ENCODE assay signal across 8 mouse cellular contexts in the genomic region with DNA sequence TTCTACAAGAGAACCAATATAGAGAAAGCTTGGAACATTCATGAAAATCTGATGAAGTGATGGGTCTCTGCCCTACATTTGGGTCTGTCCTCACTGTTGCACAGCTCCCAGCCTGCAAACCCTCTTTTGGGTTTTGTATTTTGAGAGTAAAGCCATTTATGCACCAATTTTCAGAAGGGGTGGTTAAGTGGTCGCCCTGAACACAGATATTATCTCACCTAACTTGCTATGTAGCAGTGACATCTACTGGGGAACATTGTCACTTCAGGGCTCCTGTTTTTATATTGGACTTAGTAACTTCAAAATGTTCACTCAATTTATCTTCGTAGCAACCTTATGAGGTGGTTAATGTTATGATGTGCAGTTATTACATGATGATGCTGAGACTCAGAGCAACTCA.
A peak's percentile ranks its signal among the peaks of the same experiment; 100 is the strongest.
DNase-seq lines count a peak whose midpoint lies in the region; ATAC-seq and TF ChIP-seq lines count a peak whose summit lies in the region.

No protein-coding gene starts in this region.

- no peak overlapping the region for H3K27ac ChIP-seq in kidney, postnatal 0 days

- H3K9ac ChIP-seq in kidney, postnatal 0 days (ENCODE audit: low read depth, low read length), result no peak overlapping the region

- TF ChIP-seq CTCF in kidney, postnatal 0 days (IDR thresholded peaks at IDR 0.05; ENCODE audit: low read depth), result peak; percentile 83

- H3K4me1 ChIP-seq in kidney, postnatal 0 days (replicated peaks; ENCODE audit: insufficient read depth, low read length), result no peaks in the 10 kb centered on the region

- no peaks in the 10 kb centered on the region for H3K9me3 ChIP-seq in kidney, postnatal 0 days (replicated peaks; ENCODE audit: low read length)

- no peaks in the 10 kb centered on the region for H3K36me3 ChIP-seq in kidney, postnatal 0 days (ENCODE audit: insufficient read depth, low read length)

- no peak for ATAC-seq in kidney, postnatal 0 days (replicated peaks; ENCODE audit: low FRiP score, low read depth)
- no peak for ATAC-seq in erythroid progenitor cell, adult 5-6 weeks (replicated peaks; ENCODE audit: low FRiP score, poor library complexity, severe bottlenecking)
- ATAC-seq in granulocyte monocyte progenitor cell, adult 5-6 weeks (replicated peaks; ENCODE audit: poor library complexity, severe bottlenecking), result no peak
- no peak for ATAC-seq in inflammation-experienced regulatory T-cells, adult 6 months

- no peak overlapping the region for H3K4me2 ChIP-seq in kidney, postnatal 0 days (ENCODE audit: low read length)

- 38% methylated on average over 2 of the region's 2 CpGs for WGBS in kidney, postnatal 0 days

- peak; percentile 29 for DNase-seq in heart, postnatal 4 days
- no peak for DNase-seq in heart, adult 9 months (ENCODE audit: low spot score in 2 of 2)
- peak; percentile 56 for DNase-seq in 3T3-L1 (ENCODE audit: low read depth, low spot score)
- peak; percentile 56 for DNase-seq in NIH3T3 (ENCODE audit: low read depth)
- DNase-seq in kidney, postnatal 0 days (ENCODE audit: low spot score), result peak; percentile 85

- H3K27me3 ChIP-seq in kidney, postnatal 0 days (ENCODE audit: insufficient read depth, low read length), result no peaks in the 10 kb centered on the region

- no peak overlapping the region for H3K4me3 ChIP-seq in kidney, postnatal 0 days (replicated peaks; ENCODE audit: low read depth, low read length)

Comparison
In these comparisons a context has a peak if more than half of its experiments do, and no peak if none do; other contexts are left out.
1. DNase-seq: peak in heart, postnatal 4 days (single experiment), 3T3-L1 (single experiment), NIH3T3 (single experiment) and kidney, postnatal 0 days (single experiment); none in heart, adult 9 months (0 of 2).